ENCODE assay signal across 9 mouse cellular contexts in genomic region chr7:100190778-100191177, GRCm38 (mm10). TPM values are rescaled to one million over a fixed set of nuclear protein-coding genes. Genes with fewer than 3 reads are reported as not detected.
DNase-seq lines count a peak whose midpoint lies in the region; ATAC-seq and TF ChIP-seq lines count a peak whose summit lies in the region.
"Had no signal": no experiment of that assay in that cellular context is flagged by ENCODE, and none has a peak within 500 bp of the region (broad histone marks: within the 10 kb centered on the region; RNA-seq: fewer than 3 reads in every experiment).

No protein-coding gene starts in this region.

- no peak overlapping the region for H3K27ac ChIP-seq in intestine, embryonic 16.5 days (ENCODE audit: low read length)
- no peak overlapping the region for H3K27ac ChIP-seq in liver, embryonic 13.5 days
- H3K27ac ChIP-seq: heart, embryonic 15.5 days had no signal

- peak; percentile 68 for DNase-seq in 3T3-L1 (ENCODE audit: low read depth, low spot score)
- DNase-seq in brain, embryonic 14.5 days (ENCODE audit: low read depth): peak; percentile 73
- DNase-seq in liver, embryonic 13.5 days: peak; percentile 29

- peaks cover 5% of the 10 kb centered on the region for H3K27me3 ChIP-seq in C2C12 (ENCODE audit: control insufficient read depth, insufficient read depth, insufficient read length)
- H3K27me3 ChIP-seq in intestine, embryonic 16.5 days (replicated peaks; ENCODE audit: control insufficient read depth, insufficient read depth, low read length): no peaks in the 10 kb centered on the region
- H3K27me3 ChIP-seq in liver, embryonic 13.5 days: peaks cover 20% of the 10 kb centered on the region

- no peak overlapping the region for H3K9ac ChIP-seq in intestine, embryonic 16.5 days (ENCODE audit: low read depth, low read length)
- no peak overlapping the region for H3K9ac ChIP-seq in liver, embryonic 13.5 days
- H3K9ac ChIP-seq: heart, embryonic 15.5 days had no signal

- H3K79me3 ChIP-seq in C2C12 (ENCODE audit: low read depth): no peaks in the 10 kb centered on the region

- no peaks in the 10 kb centered on the region for H3K4me1 ChIP-seq in intestine, embryonic 16.5 days (ENCODE audit: control insufficient read depth, insufficient read depth, low read length)
- H3K4me1 ChIP-seq in liver, embryonic 13.5 days (replicated peaks): no peaks in the 10 kb centered on the region
- H3K4me1 ChIP-seq: heart, embryonic 15.5 days had no signal

- peak; percentile 78; the same call in 1 of the 2 replicates for ATAC-seq in erythroid progenitor cell, adult 5-6 weeks (replicated peaks; ENCODE audit: low FRiP score, poor library complexity, severe bottlenecking)
- peak; percentile 60; the same call in 1 of the 2 replicates for ATAC-seq in intestine, embryonic 16.5 days
- no peak for ATAC-seq in liver, embryonic 13.5 days (ENCODE audit: low read depth)
- peak; percentile 58; the same call in 1 of the 2 replicates for ATAC-seq in neutrophil, adult 5-6 weeks (ENCODE audit: extremely low read depth, insufficient number of reproducible peaks, low FRiP score, poor library complexity, severe bottlenecking)
- ATAC-seq in activated CD4-positive, CD25-positive, alpha-beta regulatory T cell, adult 4 months: no peak

- H3K79me2 ChIP-seq in C2C12 (ENCODE audit: control insufficient read depth, insufficient read depth): no peaks in the 10 kb centered on the region

- H3K36me3 ChIP-seq in C2C12 (ENCODE audit: control insufficient read depth, insufficient read depth): no peaks in the 10 kb centered on the region
- no peaks in the 10 kb centered on the region for H3K36me3 ChIP-seq in intestine, embryonic 16.5 days (ENCODE audit: control insufficient read depth, insufficient read depth, low read length)
- H3K36me3 ChIP-seq in liver, embryonic 13.5 days: no peaks in the 10 kb centered on the region
- H3K36me3 ChIP-seq: heart, embryonic 15.5 days had no signal

- peak; percentile 34 for TF ChIP-seq CTCF in C2C12 (IDR thresholded peaks at IDR 0.05; ENCODE audit: control insufficient read depth, insufficient read depth, insufficient read length)
- peak; percentile 74; the same call in 1 of the 2 replicates for TF ChIP-seq CTCF in brain, embryonic 14.5 days (IDR thresholded peaks at IDR 0.05; ENCODE audit: borderline replicate concordance, extremely low read depth, insufficient read depth, insufficient read length)

- no peak overlapping the region for H3K4me2 ChIP-seq in intestine, embryonic 16.5 days (ENCODE audit: low read depth, low read length)
- H3K4me2 ChIP-seq in liver, embryonic 13.5 days: no peak overlapping the region
- H3K4me2 ChIP-seq: heart, embryonic 15.5 days had no signal

- no peak overlapping the region for H3K4me3 ChIP-seq in C2C12 (ENCODE audit: insufficient read depth, poor library complexity, severe bottlenecking)
- no peak overlapping the region for H3K4me3 ChIP-seq in intestine, embryonic 16.5 days (ENCODE audit: low read length)
- no peak overlapping the region for H3K4me3 ChIP-seq in liver, embryonic 13.5 days (replicated peaks)
- H3K4me3 ChIP-seq: heart, embryonic 15.5 days had no signal

- H3ac ChIP-seq in C2C12 (ENCODE audit: control insufficient read depth, insufficient read length, low read depth): no peak overlapping the region

- TF ChIP-seq POLR2A in brain, embryonic 14.5 days (IDR thresholded peaks at IDR 0.05; ENCODE audit: borderline replicate concordance, extremely low read depth, insufficient read depth, insufficient read length, poor library complexity, severe bottlenecking): no peak

- no peaks in the 10 kb centered on the region for H3K9me3 ChIP-seq in intestine, embryonic 16.5 days (ENCODE audit: control insufficient read depth, low read length)
- no peaks in the 10 kb centered on the region for H3K9me3 ChIP-seq in liver, embryonic 13.5 days (replicated peaks)
- H3K9me3 ChIP-seq: heart, embryonic 15.5 days had no signal

- 4% methylated on average over 4 of the region's 4 CpGs for WGBS in intestine, embryonic 16.5 days
- WGBS in liver, embryonic 13.5 days (ENCODE audit: insufficient replicate concordance): 3% methylated on average over 4 of the region's 4 CpGs

TF ChIP-seq in C2C12, 6 proteins besides CTCF, POLR2A, EP300 and RAD21:
- TF ChIP-seq FOSL1 (IDR thresholded peaks at IDR 0.05; ENCODE audit: insufficient read depth, low read length, poor library complexity, severe bottlenecking) (no peak), CEBPB (IDR thresholded peaks at IDR 0.05; ENCODE audit: low read depth) (no peak), MAX (IDR thresholded peaks at IDR 0.05) (no peak), USF1 (IDR thresholded peaks at IDR 0.05; ENCODE audit: low read depth) (no peak), MYOD1 (IDR thresholded peaks at IDR 0.05; ENCODE audit: control insufficient read depth, insufficient read length, low read depth) (no peak), MYOG (IDR thresholded peaks at IDR 0.05; ENCODE audit: control insufficient read depth, extremely low read depth, insufficient read length) (no peak)

RNA-seq across cellular contexts. Expression of gene Kcne3, which starts 14.5 kb away (rescaled TPM):
- not detected for polyA plus RNA-seq in C2C12 (2012; fragmentation: generic; extraction: Trizol)
- polyA plus RNA-seq in brain, embryonic 14.5 days (2012; rRNA removed): 1.5 and 1.9 TPM in 2 replicates
- total RNA-seq in erythroid progenitor cell, adult 5-6 weeks (2015; ENCODE audit: low replicate concordance): not detected in 2 replicates
- not detected in 2 replicates for total RNA-seq in erythroid progenitor cell, adult 5-6 weeks (2017; ENCODE audit: low replicate concordance)
- 57.7 and 66.6 TPM in 2 replicates for polyA plus RNA-seq in intestine, embryonic 16.5 days (2015; fragmentation: Nextera tagmentation; extraction: Ambion mirVana)
- polyA plus RNA-seq in liver, embryonic 13.5 days (2015; fragmentation: Nextera tagmentation; extraction: Ambion mirVana): 1.5 TPM in 2 replicates
- 0.47 TPM in 1 of 2 replicates, not detected in the other for total RNA-seq in neutrophil, adult 5-6 weeks (2017)
- polyA plus RNA-seq in activated CD4-positive, CD25-positive, alpha-beta regulatory T cell, adult 4 months (2017; shearing (Covaris generic)): not detected

RNA-seq across cellular contexts. Expression of gene Lipt2, which starts 31.7 kb away (rescaled TPM):
- 5.6 TPM for polyA plus RNA-seq in C2C12 (2012; fragmentation: generic; extraction: Trizol)
- polyA plus RNA-seq in brain, embryonic 14.5 days (2012; rRNA removed): 10.6 and 14.0 TPM in 2 replicates
- total RNA-seq in erythroid progenitor cell, adult 5-6 weeks (2015; ENCODE audit: low replicate concordance): not detected in 2 replicates
- total RNA-seq in erythroid progenitor cell, adult 5-6 weeks (2017; ENCODE audit: low replicate concordance): not detected in 2 replicates
- 15.6 and 16.4 TPM in 2 replicates for polyA plus RNA-seq in intestine, embryonic 16.5 days (2015; fragmentation: Nextera tagmentation; extraction: Ambion mirVana)
- polyA plus RNA-seq in liver, embryonic 13.5 days (2015; fragmentation: Nextera tagmentation; extraction: Ambion mirVana): 7.0 and 7.2 TPM in 2 replicates
- total RNA-seq in neutrophil, adult 5-6 weeks (2017): 1.1 and 1.3 TPM in 2 replicates
- under 1 TPM in 1 of 2 experiments, not detected in 1; 0.56 TPM for polyA plus RNA-seq in activated CD4-positive, CD25-positive, alpha-beta regulatory T cell, adult 4 months (2017; shearing (Covaris generic))

RNA-seq across cellular contexts. Expression of gene Pgm2l1, which starts 36.4 kb away (rescaled TPM):
- 0.90 TPM for polyA plus RNA-seq in C2C12 (2012; fragmentation: generic; extraction: Trizol)
- polyA plus RNA-seq in brain, embryonic 14.5 days (2012; rRNA removed): 26.1 and 43.5 TPM in 2 replicates
- 14.1 and 19.3 TPM in 2 replicates for total RNA-seq in erythroid progenitor cell, adult 5-6 weeks (2015; ENCODE audit: low replicate concordance)
- 16.0 and 18.9 TPM in 2 replicates for total RNA-seq in erythroid progenitor cell, adult 5-6 weeks (2017; ENCODE audit: low replicate concordance)
- polyA plus RNA-seq in intestine, embryonic 16.5 days (2015; fragmentation: Nextera tagmentation; extraction: Ambion mirVana): 1.7 and 2.0 TPM in 2 replicates
- polyA plus RNA-seq in liver, embryonic 13.5 days (2015; fragmentation: Nextera tagmentation; extraction: Ambion mirVana): 1.8 and 2.0 TPM in 2 replicates
- total RNA-seq in neutrophil, adult 5-6 weeks (2017): 13.5 and 13.8 TPM in 2 replicates
- polyA plus RNA-seq in activated CD4-positive, CD25-positive, alpha-beta regulatory T cell, adult 4 months (2017; shearing (Covaris generic)): 1 to 10 TPM; 3.7 to 3.8 TPM

Comparison
In these comparisons a context has a peak if more than half of its experiments do, and no peak if none do; other contexts are left out.
1. ATAC-seq: peak in erythroid progenitor cell, adult 5-6 weeks (single experiment), intestine, embryonic 16.5 days (single experiment) and neutrophil, adult 5-6 weeks (single experiment); none in liver, embryonic 13.5 days (single experiment) and activated CD4-positive, CD25-positive, alpha-beta regulatory T cell, adult 4 months (single experiment).
2. RNA of gene Kcne3, which starts 14.5 kb away (polyA plus RNA-seq): 57.7 to 66.6 TPM in intestine, embryonic 16.5 days; 1.5 to 1.9 TPM in brain, embryonic 14.5 days, 1.5 TPM in liver, embryonic 13.5 days, not detected in activated CD4-positive, CD25-positive, alpha-beta regulatory T cell, adult 4 months and not detected in C2C12 (single experiment); every median in the first group is over 10 times any median in the second.
3. Peak in every context shown above with its lines, with median percentiles within 50 percentile points of each other: DNase-seq.